Mouse (Mus musculus): ENCODE data around the gene Edn2. TPM values are rescaled to one million over a fixed set of nuclear protein-coding genes. Genes with fewer than 3 reads are reported as not detected.
A peak's percentile ranks its signal among the peaks of the same experiment; 100 is the strongest.

Gene Edn2
- polyA plus RNA-seq, 1 experiment = not detected

DNA sequence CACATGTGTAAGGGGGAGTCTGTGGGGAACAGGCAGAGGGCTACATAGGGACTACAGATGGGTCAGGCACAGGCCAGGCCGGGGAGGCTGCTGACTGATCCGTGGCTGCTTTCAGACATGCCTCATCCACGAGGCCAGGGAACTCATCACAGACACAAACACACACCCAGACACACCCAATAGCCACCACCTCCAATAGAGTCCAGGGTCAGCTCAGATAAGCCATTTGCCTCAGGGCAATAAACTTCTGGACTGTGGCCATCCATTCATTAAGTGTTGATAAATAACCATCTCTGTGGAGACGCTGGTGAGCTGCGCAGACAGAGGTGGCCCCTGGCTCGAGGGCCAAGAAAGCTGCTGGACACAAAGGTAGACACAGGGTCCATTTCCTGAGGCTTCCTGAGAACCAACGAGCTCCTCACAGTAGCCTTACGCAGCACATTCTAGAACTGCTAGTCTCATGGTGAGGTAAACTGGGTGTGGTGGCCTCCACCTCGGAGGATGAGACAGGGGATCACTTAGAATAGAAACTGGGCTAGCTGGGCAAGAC lies 9.5 kb downstream of the Edn2 start:
- no peaks in the 10 kb centered on the region for H3K4me1 ChIP-seq (ENCODE audit: control insufficient read depth, insufficient read depth, insufficient read length)
- H3K4me3 ChIP-seq (ENCODE audit: extremely low read depth, insufficient read depth, insufficient read length) = no peak overlapping the region
- H3K36me3 ChIP-seq (ENCODE audit: control insufficient read depth, insufficient read depth, low read length) = no peaks in the 10 kb centered on the region
- no peak for DNase-seq (ENCODE audit: low read depth in 1 of 2, low spot score in 2 of 2)
- WGBS = 62% methylated on average over 9 of the region's 9 CpGs
- TF ChIP-seq POLR2A (IDR thresholded peaks at IDR 0.05; ENCODE audit: low read depth, low read length) = no peak
- TF ChIP-seq CTCF (IDR thresholded peaks at IDR 0.05; ENCODE audit: extremely low read depth, insufficient read depth, insufficient read length, insufficient replicate concordance) = no peak
- no peak overlapping the region for H3K27ac ChIP-seq (ENCODE audit: insufficient read depth, low read length)
- no peaks in the 10 kb centered on the region for H3K27me3 ChIP-seq (ENCODE audit: control insufficient read depth, insufficient read depth, low read length)

DNA sequence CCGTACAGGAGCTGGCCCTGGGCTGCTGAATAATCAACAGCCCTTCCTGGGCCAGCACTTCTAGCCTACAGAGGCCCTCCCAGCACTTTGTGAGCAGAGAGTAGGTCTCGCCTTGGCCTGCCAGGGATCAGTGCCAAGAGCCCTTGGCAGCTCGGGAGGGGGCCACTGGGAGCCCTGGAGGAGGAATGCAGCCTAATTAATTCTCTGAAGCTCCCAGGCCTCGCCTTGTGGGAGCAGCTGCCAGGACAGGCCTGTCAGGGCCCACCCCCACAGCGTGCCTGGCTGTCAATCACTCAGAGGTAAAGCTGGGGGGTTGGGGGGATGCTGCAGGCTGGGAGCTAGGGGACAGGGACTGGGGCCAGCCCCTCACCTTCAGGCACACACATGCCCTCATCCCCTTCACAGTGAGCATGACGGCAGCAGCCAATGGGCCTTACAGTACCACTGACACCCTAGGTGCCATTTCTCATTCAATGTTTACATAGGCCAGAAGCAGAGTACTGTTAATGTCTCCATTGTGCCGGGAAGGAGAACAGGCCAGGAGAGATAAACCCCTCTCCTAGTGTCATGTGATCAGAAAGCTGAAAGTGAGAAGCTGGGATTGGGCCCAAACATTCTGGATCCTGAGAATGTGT lies 11.2 kb downstream of the Edn2 start:
- WGBS = 72% methylated on average over 7 of the region's 7 CpGs
- H3K36me3 ChIP-seq (ENCODE audit: control insufficient read depth, insufficient read depth, low read length) = no peaks in the 10 kb centered on the region

DNA sequence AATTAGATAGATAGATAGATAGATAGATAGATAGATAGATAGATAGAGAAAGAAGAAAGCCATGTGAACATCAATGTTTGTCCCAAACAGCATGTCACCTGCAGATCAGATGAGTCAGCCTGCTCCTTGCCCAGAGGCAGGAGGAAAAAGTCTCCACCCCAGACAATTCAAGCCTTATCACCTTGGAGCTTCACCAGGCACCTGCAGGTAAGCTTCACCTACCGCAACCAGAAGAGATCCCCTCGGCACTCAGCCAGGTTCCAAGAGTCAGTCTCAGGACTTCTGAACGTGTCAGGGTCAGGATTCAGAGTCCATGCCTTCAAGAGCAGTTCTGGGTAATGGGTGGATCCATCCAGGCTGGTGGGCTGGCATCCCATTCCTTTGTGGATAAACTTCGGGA lies 18.1 kb downstream of the Edn2 start:
- Histone ChIP-seq H3K27me3 (ENCODE audit: control insufficient read depth, insufficient read depth, low read length) (no peaks in the 10 kb centered on the region), H3K36me3 (ENCODE audit: control insufficient read depth, insufficient read depth, low read length) (no peaks in the 10 kb centered on the region), H3K4me1 (ENCODE audit: control insufficient read depth, insufficient read depth, insufficient read length) (no peaks in the 10 kb centered on the region), H3K4me3 (ENCODE audit: extremely low read depth, insufficient read depth, insufficient read length) (no peak overlapping the region), H3K27ac (ENCODE audit: insufficient read depth, low read length) (no peak overlapping the region)
- DNase-seq (ENCODE audit: low read depth in 1 of 2, low spot score in 2 of 2) = no peak
- WGBS = 80% methylated on average over 4 of the region's 4 CpGs
- TF ChIP-seq POLR2A (IDR thresholded peaks at IDR 0.05; ENCODE audit: low read depth, low read length) = no peak
- no peak for TF ChIP-seq CTCF (IDR thresholded peaks at IDR 0.05; ENCODE audit: extremely low read depth, insufficient read depth, insufficient read length, insufficient replicate concordance)

More for the DNA sequence above, 11.2 kb downstream of the Edn2 start:
- Histone ChIP-seq H3K27me3 (ENCODE audit: control insufficient read depth, insufficient read depth, low read length) (no peaks in the 10 kb centered on the region), H3K27ac (ENCODE audit: insufficient read depth, low read length) (no peak overlapping the region), H3K4me1 (ENCODE audit: control insufficient read depth, insufficient read depth, insufficient read length) (no peaks in the 10 kb centered on the region), H3K4me3 (ENCODE audit: extremely low read depth, insufficient read depth, insufficient read length) (no peak overlapping the region)
- no peak for DNase-seq (ENCODE audit: low read depth in 1 of 2, low spot score in 2 of 2)
- TF ChIP-seq CTCF (IDR thresholded peaks at IDR 0.05; ENCODE audit: extremely low read depth, insufficient read depth, insufficient read length, insufficient replicate concordance) (no peak), POLR2A (IDR thresholded peaks at IDR 0.05; ENCODE audit: low read depth, low read length) (no peak)

DNA sequence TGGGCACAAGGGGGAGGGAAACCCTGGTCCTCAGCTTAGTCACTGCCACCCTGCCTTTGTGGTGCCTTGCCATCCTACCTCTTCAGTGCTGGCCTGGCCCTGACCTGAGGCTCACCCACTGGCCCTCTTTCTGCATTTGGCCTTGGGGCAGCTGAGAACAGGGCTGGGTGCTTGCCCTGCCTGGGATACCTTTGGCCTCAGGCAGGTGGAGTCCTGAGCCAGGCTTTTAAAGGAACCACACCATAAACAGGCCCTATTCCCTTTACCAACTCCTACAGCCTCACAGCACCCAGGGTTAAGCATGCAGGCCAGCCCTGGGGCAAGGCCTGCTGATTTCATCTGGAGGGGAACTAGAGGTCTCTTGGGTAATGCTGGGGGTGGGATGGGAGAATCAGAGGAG lies 19.5 kb downstream of the Edn2 start:
- no peak overlapping the region for H3K4me3 ChIP-seq (ENCODE audit: extremely low read depth, insufficient read depth, insufficient read length)
- no peak overlapping the region for H3K27ac ChIP-seq (ENCODE audit: insufficient read depth, low read length)
- DNase-seq (ENCODE audit: low read depth in 1 of 2, low spot score in 2 of 2) = no peak
- TF ChIP-seq CTCF (IDR thresholded peaks at IDR 0.05; ENCODE audit: extremely low read depth, insufficient read depth, insufficient read length, insufficient replicate concordance) = no peak
- no peak for TF ChIP-seq POLR2A (IDR thresholded peaks at IDR 0.05; ENCODE audit: low read depth, low read length)
- H3K27me3 ChIP-seq (ENCODE audit: control insufficient read depth, insufficient read depth, low read length) = no peaks in the 10 kb centered on the region
- H3K4me1 ChIP-seq (ENCODE audit: control insufficient read depth, insufficient read depth, insufficient read length) = no peaks in the 10 kb centered on the region
- no peaks in the 10 kb centered on the region for H3K36me3 ChIP-seq (ENCODE audit: control insufficient read depth, insufficient read depth, low read length)

DNA sequence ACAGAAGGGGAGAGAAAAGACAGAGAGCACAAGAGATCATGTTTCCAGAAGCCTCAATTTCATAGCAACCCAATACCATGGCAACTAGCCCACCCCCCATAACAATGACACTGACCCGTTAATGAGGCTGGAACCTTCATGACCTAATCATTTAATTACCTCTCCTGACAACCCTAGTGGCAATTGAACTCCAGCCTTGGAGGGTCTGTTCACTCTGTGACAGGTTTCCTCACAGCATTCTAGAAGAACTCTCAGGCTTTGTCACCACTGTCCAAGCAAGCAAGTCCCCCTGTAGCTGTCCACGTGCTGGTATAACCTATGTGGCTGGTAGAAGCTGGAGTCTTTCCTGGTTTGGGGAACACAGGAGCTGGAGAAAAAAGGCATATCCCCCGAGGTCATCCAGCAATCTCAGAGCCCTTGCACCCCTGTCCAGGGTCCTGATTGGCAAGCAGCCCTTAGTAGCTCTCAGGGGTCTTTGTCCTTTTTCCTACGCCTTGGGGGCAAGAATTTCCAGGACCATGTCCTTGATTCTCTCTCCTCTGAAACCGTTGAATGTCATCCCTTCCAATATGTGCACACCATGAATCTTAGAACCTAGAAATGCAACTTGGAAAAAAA lies 23.5 kb downstream of the Edn2 start:
- TF ChIP-seq CTCF (IDR thresholded peaks at IDR 0.05; ENCODE audit: extremely low read depth, insufficient read depth, insufficient read length, insufficient replicate concordance) (no peak), POLR2A (IDR thresholded peaks at IDR 0.05; ENCODE audit: low read depth, low read length) (no peak)
- H3K4me1 ChIP-seq (ENCODE audit: control insufficient read depth, insufficient read depth, insufficient read length) = no peaks in the 10 kb centered on the region
- no peak overlapping the region for H3K27ac ChIP-seq (ENCODE audit: insufficient read depth, low read length)
- no peak for DNase-seq (ENCODE audit: low read depth in 1 of 2, low spot score in 2 of 2)
- no peaks in the 10 kb centered on the region for H3K36me3 ChIP-seq (ENCODE audit: control insufficient read depth, insufficient read depth, low read length)
- 22% methylated on average over 5 of the region's 5 CpGs for WGBS
- no peaks in the 10 kb centered on the region for H3K27me3 ChIP-seq (ENCODE audit: control insufficient read depth, insufficient read depth, low read length)
- H3K4me3 ChIP-seq (ENCODE audit: extremely low read depth, insufficient read depth, insufficient read length) = no peak overlapping the region

DNA sequence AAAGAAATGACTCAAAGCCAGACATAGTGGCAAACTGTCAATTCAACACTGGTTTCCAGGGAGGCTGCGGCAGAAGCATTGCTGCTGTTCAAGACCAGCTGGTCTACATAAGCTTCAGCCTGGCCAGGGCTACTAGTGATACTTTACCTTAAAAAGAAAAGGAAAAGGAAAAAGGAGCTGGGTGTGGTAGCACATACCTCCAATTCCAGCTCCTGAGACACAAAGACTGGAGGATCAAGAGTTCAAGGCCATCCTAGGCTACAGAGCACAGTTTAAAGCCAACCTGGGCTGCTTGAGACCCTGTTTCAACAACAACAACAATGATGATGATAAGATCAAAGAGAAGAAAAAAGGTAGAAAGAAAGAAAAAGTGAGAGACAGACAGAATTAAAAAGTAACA lies 25.4 kb downstream of the Edn2 start:
- TF ChIP-seq CTCF (IDR thresholded peaks at IDR 0.05; ENCODE audit: extremely low read depth, insufficient read depth, insufficient read length, insufficient replicate concordance) (no peak), POLR2A (IDR thresholded peaks at IDR 0.05; ENCODE audit: low read depth, low read length) (no peak)
- Histone ChIP-seq H3K36me3 (ENCODE audit: control insufficient read depth, insufficient read depth, low read length) (no peaks in the 10 kb centered on the region), H3K4me1 (ENCODE audit: control insufficient read depth, insufficient read depth, insufficient read length) (no peaks in the 10 kb centered on the region), H3K27ac (ENCODE audit: insufficient read depth, low read length) (no peak overlapping the region), H3K4me3 (ENCODE audit: extremely low read depth, insufficient read depth, insufficient read length) (no peak overlapping the region), H3K27me3 (ENCODE audit: control insufficient read depth, insufficient read depth, low read length) (no peaks in the 10 kb centered on the region)
- no peak for DNase-seq (ENCODE audit: low read depth in 1 of 2, low spot score in 2 of 2)
- WGBS = 93% methylated on average over 1 of the region's 1 CpGs

DNA sequence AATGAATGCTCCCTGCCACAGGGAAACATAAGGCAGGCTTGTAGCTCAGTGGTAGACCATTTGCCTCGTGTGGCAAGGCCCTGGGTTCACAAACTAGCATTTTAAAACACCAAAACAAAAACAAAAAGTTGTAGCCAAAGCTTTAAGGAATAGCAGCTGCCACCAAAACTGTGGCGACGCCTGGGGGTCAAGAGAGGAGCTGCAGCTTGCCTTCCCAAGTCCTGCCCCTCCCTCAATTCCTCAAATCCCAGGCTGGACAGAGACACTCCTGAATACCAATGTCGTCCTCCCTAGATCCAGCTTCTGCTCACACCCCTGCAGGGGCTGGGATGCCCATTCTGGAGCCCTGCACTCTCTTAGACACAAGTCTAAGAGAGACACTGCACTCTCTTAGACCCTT lies 25.9 kb downstream of the Edn2 start:
- no peaks in the 10 kb centered on the region for H3K4me1 ChIP-seq (ENCODE audit: control insufficient read depth, insufficient read depth, insufficient read length)
- no peaks in the 10 kb centered on the region for H3K27me3 ChIP-seq (ENCODE audit: control insufficient read depth, insufficient read depth, low read length)
- TF ChIP-seq POLR2A (IDR thresholded peaks at IDR 0.05; ENCODE audit: low read depth, low read length) = no peak
- peak; percentile 10; the same call in 1 of the 2 replicates for TF ChIP-seq CTCF (IDR thresholded peaks at IDR 0.05; ENCODE audit: extremely low read depth, insufficient read depth, insufficient read length, insufficient replicate concordance)
- H3K27ac ChIP-seq (ENCODE audit: insufficient read depth, low read length) = no peak overlapping the region
- 38% methylated on average over 4 of the region's 4 CpGs for WGBS
- no peak for DNase-seq (ENCODE audit: low read depth in 1 of 2, low spot score in 2 of 2)
- H3K4me3 ChIP-seq (ENCODE audit: extremely low read depth, insufficient read depth, insufficient read length) = no peak overlapping the region
- no peaks in the 10 kb centered on the region for H3K36me3 ChIP-seq (ENCODE audit: control insufficient read depth, insufficient read depth, low read length)

All from spleen, adult 2 months (tissue).